Mouse (Mus musculus) stomach, postnatal 0 days (tissue): Measurements from ENCODE around the gene Aspm.

Source experiments
- CTCF ChIP-seq: IDR thresholded peaks from 2 replicates; pipeline ENCODE4 v1.5.1; 2016; ENCODE audit warnings: antibody characterized with exemption, low read depth, mild to moderate bottlenecking, moderate library complexity
- EP300 ChIP-seq: optimal IDR thresholded peaks from 2 replicates; pipeline ENCODE3; 2016; ENCODE audit warnings: antibody characterized with exemption

GRCm38 (mm10) chr1:139481146-139481545, 26.6 kb downstream of the Aspm start:
- no peak for TF ChIP-seq CTCF
- TF ChIP-seq EP300 = no peak
